Mouse (Mus musculus) brain, embryonic 14.5 days (tissue): ENCODE data around the gene Pnmal1. TPM values are rescaled to one million over a fixed set of nuclear protein-coding genes. Genes with fewer than 3 reads are reported as not detected.

Experiments used
- DNase-seq: peaks from one replicate; pipeline ENCODE4 v3.0.0-alpha.2; 2011; ENCODE audit warnings: low read depth
- CTCF ChIP-seq: fragments of 200-500 bp; IDR thresholded peaks from 2 replicates; pipeline ENCODE4 v1.5.1; 2012; ENCODE audit warnings: inconsistent platforms, mild to moderate bottlenecking, moderate library complexity, borderline replicate concordance; ENCODE audit not compliant: insufficient read depth, insufficient read length; ENCODE audit errors: extremely low read depth
- POLR2A ChIP-seq: fragments of 200-500 bp; IDR thresholded peaks from 2 replicates; pipeline ENCODE4 v1.6.1; 2012; ENCODE audit warnings: mild to moderate bottlenecking, inconsistent platforms, borderline replicate concordance; ENCODE audit not compliant: poor library complexity, insufficient read depth, insufficient read length, severe bottlenecking; ENCODE audit errors: extremely low read depth
- polyA plus RNA-seq: library from polyadenylated mRNA; depleted of rRNA; stranded (reverse); fragments of >200 nt; gene quantifications from 2 replicates; pipeline ENCODE4 v1.2.3, GENCODE M21; 2012; rRNA removed

Pnmal1 gene
- polyA plus RNA-seq, 1 experiment, result 34.5 TPM

DNA sequence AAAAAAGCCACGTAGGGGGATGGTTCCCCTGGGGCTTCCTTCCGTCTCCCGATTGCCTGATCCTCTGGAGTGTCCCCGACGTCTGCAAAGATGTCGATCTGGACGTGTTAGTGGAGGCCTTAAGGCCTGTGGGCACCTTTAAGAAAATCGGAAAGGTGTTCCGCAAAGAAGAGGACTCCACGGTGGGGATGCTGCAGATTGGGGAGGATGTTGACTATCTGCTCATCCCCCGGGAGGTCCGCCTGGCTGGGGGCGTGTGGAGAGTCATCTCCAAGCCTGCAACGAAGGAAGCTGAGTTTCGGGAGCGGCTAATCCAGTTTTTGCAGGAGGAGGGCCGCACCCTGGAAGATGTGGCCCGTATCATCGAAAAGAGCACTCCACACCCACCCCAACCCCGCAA is 34.9 kb downstream of the Pnmal1 start:
- DNase-seq, result no peak
- TF ChIP-seq CTCF (no peak), POLR2A (no peak)

DNA sequence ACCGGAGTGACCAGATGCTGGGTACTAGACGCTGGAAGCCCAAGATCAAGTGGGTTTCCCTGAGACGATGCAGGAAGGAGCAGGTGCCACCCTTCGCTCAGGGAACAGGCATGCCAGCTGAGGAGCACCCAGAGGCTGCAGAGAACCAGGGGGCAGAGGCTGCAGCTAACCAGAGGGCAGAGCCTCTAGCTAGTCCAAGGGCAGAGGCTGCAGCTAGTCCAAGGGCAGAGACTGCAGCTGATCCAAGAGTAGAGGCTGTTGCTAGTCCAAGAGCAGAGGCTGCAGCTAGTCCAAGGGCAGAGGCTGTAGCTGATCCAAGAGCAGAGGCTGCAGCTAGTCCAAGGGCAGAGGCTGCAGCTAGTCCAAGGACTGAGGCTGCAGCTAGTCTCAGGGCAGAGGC is 35.9 kb downstream of the Pnmal1 start:
- TF ChIP-seq POLR2A, result no peak
- TF ChIP-seq CTCF, result no peak
- DNase-seq, result no peak

DNA sequence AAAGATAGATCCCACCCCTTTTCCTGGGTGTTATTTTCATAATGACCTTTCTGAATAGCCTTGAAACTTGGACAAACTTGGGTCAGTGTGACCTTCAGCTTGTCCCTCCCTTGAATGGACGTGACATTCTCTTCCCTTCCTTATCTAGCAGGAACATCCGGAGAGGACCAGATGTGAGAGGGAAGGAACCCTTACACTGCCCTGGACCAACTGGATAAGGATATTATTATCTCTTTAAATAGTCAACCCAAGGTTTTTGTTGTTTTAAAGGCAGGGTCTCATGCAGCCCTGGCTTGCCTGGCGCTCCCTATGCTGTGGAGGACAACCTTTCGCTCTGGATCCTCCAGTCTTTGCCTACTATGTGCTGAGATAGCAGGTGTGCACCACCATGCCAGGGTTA is 39.8 kb downstream of the Pnmal1 start:
- TF ChIP-seq POLR2A (no peak), CTCF (no peak)
- DNase-seq, result no peak

DNA sequence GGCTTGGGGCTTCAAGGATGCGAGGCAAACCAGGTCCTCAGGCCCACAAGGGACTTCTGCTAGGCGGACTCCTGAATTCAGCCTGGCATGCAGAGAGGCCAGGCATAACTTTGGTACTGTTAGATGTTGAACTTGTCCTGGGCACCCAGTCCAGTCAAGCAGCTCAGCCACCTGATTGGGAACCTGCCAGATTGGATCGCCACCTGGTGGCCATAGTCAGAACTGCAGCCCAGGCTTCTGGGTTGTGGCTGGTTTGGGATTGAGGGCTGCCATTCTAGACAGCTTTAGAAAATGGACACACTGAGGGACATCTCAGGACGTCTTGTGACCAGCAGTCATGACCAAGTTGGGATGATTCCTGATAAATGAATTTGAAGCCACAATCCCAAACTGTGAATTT is 40.2 kb downstream of the Pnmal1 start:
- TF ChIP-seq CTCF (peak; percentile 99), POLR2A (no peak)

DNA sequence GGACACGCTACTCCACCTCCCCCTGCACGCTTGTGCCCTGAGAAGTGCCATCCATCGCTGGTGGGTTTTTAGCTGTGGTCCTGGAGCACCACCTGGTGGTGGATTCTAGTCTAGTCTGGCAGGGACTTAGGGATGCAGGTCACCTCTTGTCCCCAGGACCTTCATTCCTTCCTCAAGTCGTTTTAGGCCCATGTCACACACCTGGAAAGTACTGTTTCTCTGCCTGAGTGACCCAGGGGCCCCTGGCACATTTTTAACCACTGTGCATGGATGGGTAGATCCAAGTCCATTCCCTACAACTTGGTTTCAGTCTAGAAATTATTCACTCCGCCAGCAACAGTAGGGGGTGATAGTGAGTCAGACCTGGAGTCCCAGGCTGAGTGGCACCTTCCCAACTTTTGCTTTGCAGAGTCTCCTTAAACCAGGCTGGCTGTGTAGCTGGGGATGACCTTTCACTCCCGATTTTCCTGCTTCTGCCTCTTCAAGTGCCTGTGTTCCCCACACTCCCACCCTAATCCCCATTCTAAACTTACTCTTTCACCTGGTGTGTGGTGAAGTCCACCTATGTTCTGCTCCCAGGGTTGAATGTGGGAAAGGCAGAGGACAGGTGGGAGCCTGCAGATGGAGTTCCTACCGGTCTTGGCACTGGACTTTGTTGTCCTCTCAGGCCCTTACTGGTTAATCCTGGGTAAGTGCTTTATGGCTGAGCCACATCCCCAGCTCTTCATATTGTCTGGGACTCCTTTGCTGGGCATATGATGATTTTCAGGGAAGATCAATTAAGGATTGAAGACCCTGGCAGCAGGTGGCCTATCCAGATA is 43.1 kb downstream of the Pnmal1 start:
- peak; percentile 90 for DNase-seq
- peak; percentile 87 for TF ChIP-seq CTCF
- TF ChIP-seq POLR2A, result no peak

More for the DNA sequence above, 40.2 kb downstream of the Pnmal1 start:
- DNase-seq, result peak; percentile 78

DNA sequence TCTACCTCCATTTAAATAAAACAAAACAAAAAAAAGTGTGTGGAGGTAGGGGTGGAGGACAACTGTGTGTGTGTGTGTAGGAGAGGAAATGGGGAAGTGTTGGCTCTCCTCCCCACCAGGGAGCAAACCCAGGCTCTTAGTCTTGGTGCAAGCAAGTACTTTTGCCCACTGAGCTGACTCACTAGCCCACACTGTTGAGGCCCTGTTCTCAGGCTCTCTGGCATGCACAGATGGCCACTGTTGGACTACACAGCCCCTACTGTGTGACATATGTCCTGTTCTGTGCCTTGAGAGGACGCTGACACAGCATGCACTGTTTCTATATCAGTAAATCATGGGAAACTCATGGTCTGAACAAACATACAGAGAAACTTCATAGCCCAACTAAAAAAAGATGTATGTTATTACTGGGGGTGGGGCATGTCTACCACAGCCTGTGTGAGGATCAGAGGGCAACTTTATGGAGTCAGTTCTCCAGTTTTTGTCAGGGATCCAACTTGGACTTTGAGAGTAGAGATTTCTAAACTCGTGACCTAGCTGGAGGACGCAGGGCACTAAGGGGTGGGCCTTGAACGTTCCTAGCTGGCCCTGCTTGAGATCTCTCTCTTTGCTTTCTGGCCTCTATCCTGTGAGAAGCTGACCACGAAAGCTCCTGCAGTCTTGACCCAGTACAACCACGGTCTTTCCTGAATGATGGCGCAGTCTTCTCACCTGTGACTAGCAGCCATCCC is 43.9 kb downstream of the Pnmal1 start:
- no peak for DNase-seq
- TF ChIP-seq CTCF (no peak), POLR2A (no peak)

DNA sequence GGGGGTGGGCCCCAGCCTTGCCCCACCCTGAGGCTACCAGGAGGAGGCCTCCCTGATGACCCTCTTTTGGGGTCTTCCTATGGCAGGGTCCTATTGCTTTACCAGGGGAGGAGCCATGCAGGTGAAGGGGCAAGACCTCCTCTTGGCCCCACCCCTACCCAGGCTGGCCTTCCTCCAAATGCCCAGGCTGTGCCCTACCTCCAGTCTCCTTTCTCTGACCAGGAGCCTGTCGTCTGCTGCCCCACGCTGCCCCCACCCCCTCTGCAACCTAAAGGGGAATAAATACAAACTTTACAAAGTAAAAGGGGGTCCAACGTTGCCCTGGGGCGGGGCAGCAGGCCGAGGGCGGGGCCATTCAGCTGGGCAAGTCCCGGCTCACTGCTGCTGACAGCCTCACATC is 45.2 kb downstream of the Pnmal1 start:
- DNase-seq, result no peak
- TF ChIP-seq CTCF, result no peak
- no peak for TF ChIP-seq POLR2A

DNA sequence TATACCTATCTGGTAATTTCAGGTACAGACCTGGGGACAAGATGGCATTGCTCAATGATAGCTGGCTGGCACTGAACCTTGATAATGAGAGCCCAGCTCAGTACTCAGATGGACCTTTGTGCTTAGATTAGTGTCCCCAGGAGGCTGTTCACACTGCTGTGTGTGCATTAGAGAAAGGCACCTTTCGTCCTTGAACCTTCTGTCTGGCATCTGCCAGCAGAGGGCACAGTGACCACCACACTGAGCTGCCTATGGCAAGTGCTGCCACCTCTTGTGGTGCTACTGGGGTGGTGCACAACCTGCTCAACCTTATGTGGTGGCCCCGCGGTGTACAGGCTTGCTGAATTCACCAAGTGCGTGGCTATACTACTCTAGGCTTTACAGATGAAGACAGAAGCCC is 47.8 kb downstream of the Pnmal1 start:
- no peak for DNase-seq
- TF ChIP-seq CTCF (peak; percentile 61), POLR2A (no peak)

DNA sequence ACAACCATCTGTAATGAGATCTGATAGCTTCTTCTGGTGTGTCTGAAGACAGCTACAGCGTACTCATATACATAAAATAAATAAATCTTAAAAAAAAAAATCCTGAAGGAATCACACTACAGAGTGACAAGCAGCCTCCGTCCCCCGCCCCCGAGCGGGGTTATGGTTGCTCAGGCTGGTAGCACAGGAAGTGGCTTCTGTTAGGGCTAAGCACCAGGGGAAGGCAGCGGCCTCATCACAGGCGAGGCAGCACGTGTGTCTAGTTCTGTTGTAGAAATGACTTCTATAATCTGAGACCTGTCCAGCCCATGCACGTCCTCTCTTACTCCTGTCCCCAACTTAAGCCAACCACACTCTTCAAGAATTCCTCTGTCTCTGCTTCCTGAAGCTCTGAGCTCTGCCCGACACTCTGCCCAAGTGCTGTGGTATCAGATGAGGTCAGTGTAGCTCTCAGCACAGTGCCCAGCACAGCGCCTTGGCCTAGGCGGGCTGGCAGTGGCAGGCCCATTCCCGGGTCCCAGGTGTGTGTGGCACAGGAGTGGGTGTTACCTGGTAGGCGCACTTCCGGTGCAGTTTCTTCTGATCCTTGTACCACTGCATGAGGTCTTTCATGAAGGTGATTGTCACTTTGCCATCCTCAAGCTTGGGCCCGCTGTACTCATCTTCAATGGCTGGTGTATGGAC is 50.0 kb downstream of the Pnmal1 start:
- no peak for TF ChIP-seq CTCF
- no peak for TF ChIP-seq POLR2A
- DNase-seq, result no peak

DNA sequence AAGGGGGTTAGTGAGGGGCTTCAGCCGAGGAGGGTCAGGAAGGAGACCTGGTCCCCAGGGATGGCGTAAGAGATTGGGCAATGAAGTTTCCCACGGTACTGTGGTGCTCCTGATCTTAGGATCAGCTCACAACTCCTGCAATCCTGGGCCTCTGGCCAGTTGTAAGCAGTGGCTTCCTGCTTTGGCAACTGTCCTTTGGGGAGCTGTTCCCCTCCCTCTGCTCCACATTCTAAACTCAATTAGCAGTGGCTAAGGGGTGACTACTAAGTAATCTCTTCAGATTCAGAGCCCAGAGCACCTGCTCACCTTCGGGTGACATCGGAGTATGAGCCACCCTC is 50.5 kb downstream of the Pnmal1 start:
- DNase-seq, result no peak
- TF ChIP-seq POLR2A, result no peak

DNA sequence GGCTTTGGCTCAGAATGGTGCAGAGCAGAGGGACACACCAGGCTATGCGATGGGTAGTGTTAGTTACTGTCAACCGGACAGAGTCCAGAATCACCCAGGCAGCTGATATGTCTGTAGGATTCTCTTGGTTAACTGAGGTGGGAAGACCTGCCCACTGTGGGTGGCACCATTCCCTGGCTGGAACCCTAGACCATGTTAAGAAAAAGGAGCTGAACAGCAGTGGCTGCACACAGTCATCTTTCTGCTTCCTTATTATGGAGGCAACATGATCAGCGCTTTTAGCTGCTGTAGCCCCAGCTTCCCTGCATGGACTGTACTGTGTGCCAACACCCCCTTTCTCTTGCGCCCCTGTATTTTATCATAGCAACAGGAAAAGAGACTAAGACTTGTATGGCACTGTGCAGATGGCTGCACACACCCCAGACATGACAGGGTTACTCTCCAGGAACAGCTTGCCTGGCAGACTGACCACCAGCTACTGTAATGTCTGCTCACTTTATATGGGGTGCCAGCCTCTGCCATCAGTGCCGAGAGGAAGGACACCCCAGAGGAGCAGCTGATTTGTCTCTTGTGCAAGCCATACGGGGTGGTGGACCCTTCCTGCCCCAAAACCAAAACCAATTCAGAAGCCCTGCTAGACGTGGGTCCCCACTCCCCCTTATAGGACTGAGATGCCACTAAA is 52.6 kb downstream of the Pnmal1 start:
- TF ChIP-seq CTCF (no peak), POLR2A (no peak)
- DNase-seq, result no peak

Other genes starting within 250 kb of the Pnmal1 start
- gene Ceacam9, start 237.8 kb upstream of the Pnmal1 start, polyA plus RNA-seq, result 0.48 TPM in 1 of 2 replicates, not detected in the other
- 455 and 489 TPM in 2 replicates for gene Ap2s1, start 221.3 kb upstream of the Pnmal1 start, polyA plus RNA-seq
- 18.7 and 32.3 TPM in 2 replicates for gene Slc1a5, start 178.3 kb upstream of the Pnmal1 start, polyA plus RNA-seq
- gene Strn4, start 143.8 kb upstream of the Pnmal1 start, polyA plus RNA-seq, result 306 and 379 TPM in 2 replicates
- gene Fkrp, start 142.9 kb upstream of the Pnmal1 start, polyA plus RNA-seq, result 35.1 and 47.7 TPM in 2 replicates
- 13.9 and 14.0 TPM in 2 replicates for gene Prkd2, start 116.8 kb upstream of the Pnmal1 start, polyA plus RNA-seq
- gene Dact3, start 84.4 kb upstream of the Pnmal1 start, polyA plus RNA-seq, result 41.7 and 43.6 TPM in 2 replicates
- 11.5 and 15.5 TPM in 2 replicates for gene Gng8, start 67.9 kb upstream of the Pnmal1 start, polyA plus RNA-seq
- 0.47 and 0.75 TPM in 2 replicates for gene Ptgir, start 53.2 kb upstream of the Pnmal1 start, polyA plus RNA-seq
- 580 and 837 TPM in 2 replicates for gene Calm3, start 35.6 kb upstream of the Pnmal1 start, polyA plus RNA-seq
- gene Pnmal2, start 15.0 kb upstream of the Pnmal1 start, polyA plus RNA-seq, result 44.9 and 96.9 TPM in 2 replicates
- gene Gm42372, start 23.4 kb downstream of the Pnmal1 start, polyA plus RNA-seq, result 5.2 and 19.6 TPM in 2 replicates
- gene Ccdc8, start 33.0 kb downstream of the Pnmal1 start, polyA plus RNA-seq, result 6.4 and 8.6 TPM in 2 replicates
- 164 and 199 TPM in 2 replicates for gene Ppp5c, start 68.2 kb downstream of the Pnmal1 start, polyA plus RNA-seq
- gene Hif3a, start 102.7 kb downstream of the Pnmal1 start, polyA plus RNA-seq, result 4.1 and 6.9 TPM in 2 replicates
- gene Psg16, start 114.4 kb downstream of the Pnmal1 start, polyA plus RNA-seq, result 1.6 and 2.7 TPM in 2 replicates
- gene Ceacam3, start 190.6 kb downstream of the Pnmal1 start, polyA plus RNA-seq, result 0.05 and 0.10 TPM in 2 replicates
- gene Psg29, start 243.8 kb downstream of the Pnmal1 start, polyA plus RNA-seq, result 0.14 and 0.16 TPM in 2 replicates